Mouse (Mus musculus) adrenal gland, postnatal 36 days (tissue): ENCODE data around the gene Gramd1b. TPM values are rescaled to one million over a fixed set of nuclear protein-coding genes. Genes with fewer than 3 reads are reported as not detected.

Experiments used
- DNase-seq, 2 experiments: peaks; one replicate each; pipeline ENCODE4 v3.0.0; 2021; ENCODE audit warnings: mixed read lengths in 1 of 2
- total RNA-seq, 2 experiments: library from RNA; stranded (reverse); gene quantifications; 2 replicates each; pipeline ENCODE4 v1.2.3; 2021

Gene Gramd1b
- total RNA-seq, 2 experiments from 2014 or later, result 613 to 822 TPM

GRCm38 (mm10) chr9:40458559-40459303, 72.5 kb downstream of the Gramd1b start:
- DNase-seq, result no peak

DNA sequence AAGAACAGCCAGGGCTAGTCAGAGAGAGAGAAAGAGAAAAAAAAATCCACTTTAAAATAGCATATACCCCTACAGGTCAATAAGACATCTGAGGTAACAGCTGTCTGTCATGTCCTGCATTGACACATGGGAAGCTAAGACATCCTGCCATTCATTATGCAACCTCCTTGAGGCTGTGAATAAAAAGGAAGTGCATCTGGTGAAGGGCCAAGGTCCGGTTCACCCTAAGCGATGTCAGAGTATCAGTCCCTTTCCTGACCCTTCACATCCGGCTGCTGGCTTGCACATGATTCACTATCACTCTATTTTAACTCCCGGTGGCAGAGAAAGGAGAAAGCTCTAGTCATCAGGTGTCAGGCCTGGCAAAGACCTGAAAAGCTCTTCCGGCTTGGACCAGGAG, 73.7 kb downstream of the Gramd1b start:
- DNase-seq, result peak; percentile 51 to 68

DNA sequence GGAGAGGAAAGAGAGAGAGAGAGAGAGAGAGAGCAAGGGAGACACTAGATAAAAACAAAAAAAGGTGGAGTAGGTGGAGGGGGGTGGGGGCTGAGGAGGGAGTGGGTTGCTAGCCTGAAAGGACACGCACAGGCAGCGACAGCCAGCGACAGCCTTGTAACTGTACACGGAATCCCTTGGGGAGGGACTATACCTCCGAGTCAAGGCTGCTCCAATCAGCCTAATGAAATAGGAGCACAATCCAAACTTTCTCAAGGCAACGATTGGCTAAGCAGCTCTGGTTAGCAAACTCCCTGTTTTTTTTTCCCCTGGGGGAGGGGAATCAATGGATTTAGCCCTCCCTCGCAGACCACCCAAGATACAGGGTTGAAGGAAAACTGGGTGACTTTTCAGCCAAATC, 75.0 kb downstream of the Gramd1b start:
- DNase-seq, result peak; percentile 84 to 88

GRCm38 (mm10) chr9:40455336-40456185, 75.6 kb downstream of the Gramd1b start:
- DNase-seq, result peak; percentile 60 to 73

GRCm38 (mm10) chr9:40455020-40455335, 76.2 kb downstream of the Gramd1b start:
- DNase-seq, result no peak

- DNase-seq, result no peak
Observed at GRCm38 (mm10) chr9:40453889-40454288, 77.3 kb downstream of the Gramd1b start.

DNA sequence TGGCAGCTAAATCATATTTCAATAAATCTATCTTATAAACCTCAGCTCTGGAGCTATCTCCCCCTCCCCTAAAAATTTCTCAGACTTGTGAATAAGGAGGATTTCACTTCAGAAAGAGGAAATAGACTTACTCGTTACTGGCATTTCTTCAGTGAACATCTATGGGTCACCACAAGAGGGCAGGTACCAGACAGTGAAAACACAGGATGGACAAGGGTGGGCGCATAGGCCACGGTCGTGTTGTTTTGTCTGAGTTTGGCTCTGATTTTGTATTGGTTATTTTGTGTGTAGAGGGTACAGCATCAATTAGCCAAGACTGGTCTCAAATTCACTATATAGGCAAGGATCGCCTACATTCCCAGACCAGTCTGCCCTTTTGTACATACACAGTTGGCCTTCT, 79.0 kb downstream of the Gramd1b start:
- peak in 1 of 2 experiments; percentile 21 for DNase-seq

GRCm38 (mm10) chr9:40450776-40451175, 80.4 kb downstream of the Gramd1b start:
- no peak for DNase-seq

GRCm38 (mm10) chr9:40450417-40450714, 80.8 kb downstream of the Gramd1b start:
- DNase-seq, result no peak

GRCm38 (mm10) chr9:40449610-40450416, 81.4 kb downstream of the Gramd1b start:
- DNase-seq, result no peak

DNA sequence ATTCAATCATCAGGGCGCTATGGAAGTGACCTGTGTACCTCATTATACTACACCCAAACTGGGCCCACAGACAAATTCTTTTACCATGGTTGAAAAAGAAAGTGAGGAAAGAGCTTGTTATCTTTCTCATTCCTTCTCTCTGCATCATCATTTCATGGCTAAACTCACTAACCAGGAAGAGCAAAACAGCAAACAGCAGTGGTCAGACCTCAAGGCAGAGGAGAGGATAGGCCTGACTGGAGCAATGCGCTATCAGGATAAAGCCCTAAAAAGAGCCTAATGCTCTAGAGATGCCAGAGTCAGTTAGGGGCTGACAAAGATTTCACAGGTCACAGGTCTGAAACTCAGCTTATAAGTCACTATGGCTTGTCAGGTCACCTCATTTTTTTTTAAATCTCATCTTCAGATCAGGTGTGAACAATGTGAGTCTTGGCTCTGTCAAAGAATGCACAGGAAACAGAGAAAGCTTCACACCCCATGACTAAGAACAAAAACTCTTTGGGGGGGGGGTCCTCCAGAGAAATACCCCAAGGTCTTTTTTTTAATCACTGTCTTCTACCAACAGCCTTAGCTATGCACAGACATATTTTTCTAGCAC, 82.4 kb downstream of the Gramd1b start:
- no peak for DNase-seq

GRCm38 (mm10) chr9:40447265-40447664, 83.9 kb downstream of the Gramd1b start:
- no peak for DNase-seq

DNA sequence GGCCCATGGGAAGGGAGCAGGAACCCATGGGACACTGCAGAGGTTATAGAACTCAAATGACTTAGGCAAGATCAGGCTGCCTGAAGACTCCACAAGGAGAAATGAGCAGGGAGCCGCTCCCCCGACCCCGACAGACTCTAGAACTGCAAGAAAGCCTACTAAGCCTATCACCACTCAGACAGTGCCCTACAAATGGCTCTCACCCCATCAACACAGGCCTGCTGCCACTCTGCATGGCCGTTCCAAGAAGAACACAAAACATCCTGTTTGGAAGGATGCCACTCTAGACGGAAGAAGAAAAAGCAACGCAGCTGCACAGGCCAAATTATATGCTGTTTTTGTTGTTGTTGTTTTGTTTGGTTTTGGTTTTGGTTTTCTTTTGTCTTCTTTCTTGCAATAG, 86.2 kb downstream of the Gramd1b start:
- DNase-seq, result peak in 1 of 2 experiments; percentile 24

- peak in 1 of 2 experiments; percentile 33 for DNase-seq
Observed at GRCm38 (mm10) chr9:40442784-40443183, 88.4 kb downstream of the Gramd1b start.

GRCm38 (mm10) chr9:40439973-40440687, 91.1 kb downstream of the Gramd1b start:
- DNase-seq, result no peak

- DNase-seq, result no peak
Observed at GRCm38 (mm10) chr9:40438731-40439526, 92.3 kb downstream of the Gramd1b start.

DNA sequence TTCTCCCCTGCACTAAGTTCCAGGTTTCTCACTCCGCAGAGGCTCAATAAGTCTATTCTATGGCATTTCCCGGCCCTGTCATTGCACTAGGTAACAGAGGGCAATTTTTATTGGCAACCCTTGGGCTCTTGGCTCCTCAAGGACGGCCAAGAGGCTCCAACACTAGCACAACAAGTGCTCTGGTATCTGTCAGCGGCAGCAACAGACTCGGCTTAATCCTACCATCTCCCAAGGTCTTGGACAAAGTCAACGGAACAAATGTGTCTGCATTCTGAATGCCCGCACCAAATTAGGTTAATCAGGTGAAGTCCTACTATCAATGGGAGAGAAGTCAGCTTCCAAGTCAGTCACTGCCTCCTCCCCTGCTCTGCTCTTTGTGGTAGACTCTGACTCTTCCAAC, 93.3 kb downstream of the Gramd1b start:
- no peak for DNase-seq

DNA sequence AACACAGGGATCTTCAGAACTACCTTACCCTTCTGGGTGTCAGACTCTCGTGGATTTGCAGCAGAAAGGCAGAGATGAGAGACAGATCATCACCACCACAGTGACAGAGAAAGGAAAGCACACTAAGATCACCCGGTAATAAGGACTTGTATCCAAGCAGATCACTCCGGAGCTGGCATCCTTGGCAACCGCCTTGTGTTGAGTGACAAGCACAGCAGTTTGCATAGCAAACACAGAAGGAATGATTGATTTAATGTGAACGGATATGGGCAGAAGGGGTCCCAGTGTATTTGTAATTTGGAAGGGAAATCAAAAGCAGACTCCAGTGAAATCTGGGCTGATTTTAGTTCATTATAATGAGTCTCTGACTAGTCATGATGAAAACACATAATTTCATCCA, 97.9 kb downstream of the Gramd1b start:
- DNase-seq, result no peak

DNA sequence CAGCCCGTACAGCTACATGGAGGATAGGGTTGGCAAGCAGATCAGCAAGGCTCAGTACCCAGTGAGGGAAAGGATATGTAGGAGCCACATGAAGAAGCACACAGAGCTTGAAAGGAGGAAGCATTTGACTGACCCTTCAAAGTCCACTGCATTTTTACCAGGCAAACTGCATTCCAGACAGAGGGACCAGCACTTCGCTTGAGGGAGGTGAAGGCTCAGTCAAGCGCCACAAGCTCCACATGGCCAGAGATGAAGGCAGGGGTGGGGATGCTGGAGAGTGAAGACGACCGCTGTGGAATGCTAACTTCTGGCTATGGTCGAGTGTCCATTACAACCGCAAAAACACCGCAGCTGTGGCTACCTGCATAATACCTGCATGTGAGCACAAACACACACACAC, 100.2 kb downstream of the Gramd1b start:
- no peak for DNase-seq

GRCm38 (mm10) chr9:40427663-40428062, 103.5 kb downstream of the Gramd1b start:
- DNase-seq, result no peak
